Mouse (Mus musculus): ENCODE measurements at regions not wholly inside any gene's neighbourhood (a gene's known extent, or its start where the extent isn't known, plus 50 kb on each side); places are given as distances from the start of the nearest gene placed in this dataset.

- DNase-seq (ENCODE audit: low spot score): peak; percentile 29
These were observed 53.4 kb upstream of the Nap1l1 start for GRCm38 (mm10) chr10:111419375-111420194.

GRCm38 (mm10) chr10:111420195-111420838 lies 52.7 kb upstream of the Nap1l1 start:
- no peak for DNase-seq (ENCODE audit: low spot score)

- peak; percentile 68 for DNase-seq (ENCODE audit: low spot score)
These were observed 51.0 kb upstream of the Nap1l1 start for GRCm38 (mm10) chr10:111422057-111422456.

GRCm38 (mm10) chr10:111422649-111423048 lies 50.4 kb upstream of the Nap1l1 start:
- peak; percentile 26 for DNase-seq (ENCODE audit: low spot score)

All from embryo, embryonic 10.5 days (tissue).